Mouse (Mus musculus) kidney, embryonic 16.5 days (tissue): ENCODE results near the gene Aes. TPM values are rescaled to one million over a fixed set of nuclear protein-coding genes. Genes with fewer than 3 reads are reported as not detected.

Source experiments
- ATAC-seq: fragments of 200-750 bp; cut with Nextera tagmentation; 2 replicates; pipeline ENCODE4 v1.8.0; 2017; ENCODE audit warnings: moderate TSS enrichment; ENCODE audit not compliant: low FRiP score, low TSS enrichment
- H3K27ac ChIP-seq: fragments of 300-500 bp; sonication (generic); 2 replicates; pipeline ENCODE4 v1.5.1; 2014; ENCODE audit warnings: low read length
- H3K27me3 ChIP-seq: fragments of 300-500 bp; sonication (generic); 2 replicates; pipeline ENCODE4 v1.6.1; 2014; ENCODE audit warnings: low read length, control low read depth, mixed read lengths; ENCODE audit not compliant: insufficient read depth
- H3K36me3 ChIP-seq: fragments of 300-500 bp; sonication (generic); 2 replicates; pipeline ENCODE4 v1.6.1; 2014; ENCODE audit warnings: low read length, control low read depth, mixed read lengths; ENCODE audit not compliant: insufficient read depth
- H3K4me1 ChIP-seq: fragments of 300-500 bp; sonication (generic); 2 replicates; pipeline ENCODE4 v1.6.1; 2014; ENCODE audit warnings: low read length, control low read depth, mixed read lengths; ENCODE audit not compliant: insufficient read depth
- H3K4me2 ChIP-seq: fragments of 300-500 bp; sonication (generic); replicated peaks from 2 replicates; pipeline ENCODE4 v1.6.1; 2014; ENCODE audit warnings: low read depth, low read length
- H3K4me3 ChIP-seq: fragments of 300-500 bp; sonication (generic); 2 replicates; pipeline ENCODE4 v1.5.1; 2014; ENCODE audit warnings: mild to moderate bottlenecking, low read length
- H3K9ac ChIP-seq: fragments of 300-500 bp; sonication (generic); replicated peaks from 2 replicates; pipeline ENCODE4 v1.6.1; 2014; ENCODE audit warnings: low read length
- H3K9me3 ChIP-seq: fragments of 300-500 bp; sonication (generic); 2 replicates; pipeline ENCODE4 v1.6.1; 2016; ENCODE audit warnings: low read length, control low read depth
- WGBS: fragments of 180-500 bp; shearing (Covaris S2); extraction: QIAGEN DNeasy Blood & Tissue Kit; methylation state at CpG from one replicate; pipeline ENCODE4 v1.1.7; 2014; 5-methylcytosine and 5-hydroxymethylcytosine counted together
- polyA plus RNA-seq: library from polyadenylated mRNA; unstranded; fragments of >200 nt; fragmentation: Nextera tagmentation; extraction: Ambion mirVana; gene quantifications from 2 replicates; pipeline ENCODE4 v1.2.1, GENCODE M21; 2015

The Aes gene
- polyA plus RNA-seq, 1 experiment from 2014 or later = 487 TPM

GRCm38 (mm10) chr10:81542727-81543460 lies 16.4 kb upstream of the Aes start:
- Histone ChIP-seq H3K9me3 (no peaks in the 10 kb centered on the region), H3K27ac (no peak overlapping the region)
- 68% methylated on average over 7 of the region's 7 CpGs for WGBS

GRCm38 (mm10) chr10:81543633-81544032 lies 15.7 kb upstream of the Aes start:
- Histone ChIP-seq H3K9ac (peak overlapping the region; percentile 92), H3K9me3 (no peaks in the 10 kb centered on the region), H3K4me1 (peaks cover 32% of the 10 kb centered on the region), H3K4me2 (peak overlapping the region; percentile 87), H3K36me3 (no peaks in the 10 kb centered on the region), H3K4me3 (peak overlapping the region; percentile 70), H3K27me3 (no peaks in the 10 kb centered on the region), H3K27ac (no peak overlapping the region)
- ATAC-seq = no peak
- 78% methylated on average over 1 of the region's 1 CpGs for WGBS

More at GRCm38 (mm10) chr10:81542727-81543460, 16.4 kb upstream of the Aes start:
- Histone ChIP-seq H3K9ac (peak overlapping the region; percentile 92), H3K27me3 (no peaks in the 10 kb centered on the region), H3K4me3 (peak overlapping the region; percentile 70), H3K36me3 (no peaks in the 10 kb centered on the region), H3K4me2 (peak overlapping the region; percentile 87), H3K4me1 (peaks cover 32% of the 10 kb centered on the region)
- no peak for ATAC-seq

- Histone ChIP-seq H3K4me3 (peak overlapping the region; percentile 70), H3K4me2 (peak overlapping the region; percentile 87), H3K4me1 (peaks cover 32% of the 10 kb centered on the region), H3K27me3 (no peaks in the 10 kb centered on the region), H3K36me3 (no peaks in the 10 kb centered on the region), H3K9ac (peak overlapping the region; percentile 92), H3K27ac (peak overlapping the region; percentile 73; the same call in 1 of the 2 replicates), H3K9me3 (no peaks in the 10 kb centered on the region)
- under 1% methylated on average over 86 of the region's 93 CpGs for WGBS
- ATAC-seq = peak; percentile 52; the same call in 1 of the 2 replicates
Measured at GRCm38 (mm10) chr10:81544296-81545160, 14.8 kb upstream of the Aes start.

- Histone ChIP-seq H3K27me3 (no peaks in the 10 kb centered on the region), H3K4me1 (peaks cover 32% of the 10 kb centered on the region), H3K9me3 (no peaks in the 10 kb centered on the region), H3K27ac (peak within 1 kb of the TSS; percentile 92), H3K4me3 (peak within 1 kb of the TSS; percentile 70), H3K36me3 (no peaks in the 10 kb centered on the region), H3K4me2 (peak within 1 kb of the TSS; percentile 87), H3K9ac (peak within 1 kb of the TSS; percentile 92)
- ATAC-seq = peak; percentile 96
- WGBS = under 1% methylated on average over 53 of the region's 59 CpGs
Measured at GRCm38 (mm10) chr10:81545161-81545747, 14.0 kb upstream of the Aes start, which contains the start of gene Gna11. Gene Gna11, minus strand, starts transcription at chr10:81545190.

GRCm38 (mm10) chr10:81546332-81546731 lies 13.0 kb upstream of the Aes start:
- no peak overlapping the region for H3K4me2 ChIP-seq
- peak overlapping the region; percentile 31; the same call in 1 of the 2 replicates for H3K9ac ChIP-seq
- H3K27me3 ChIP-seq = no peaks in the 10 kb centered on the region
- no peak overlapping the region for H3K27ac ChIP-seq
- H3K4me1 ChIP-seq = peaks cover 34% of the 10 kb centered on the region
- no peaks in the 10 kb centered on the region for H3K36me3 ChIP-seq
- no peak overlapping the region for H3K4me3 ChIP-seq
- ATAC-seq = no peak
- H3K9me3 ChIP-seq = no peaks in the 10 kb centered on the region
- WGBS = 80% methylated on average over 5 of the region's 5 CpGs

GRCm38 (mm10) chr10:81546788-81547571 lies 12.3 kb upstream of the Aes start:
- no peaks in the 10 kb centered on the region for H3K36me3 ChIP-seq
- no peak for ATAC-seq
- H3K9ac ChIP-seq = peak overlapping the region; percentile 31; the same call in 1 of the 2 replicates
- H3K9me3 ChIP-seq = no peaks in the 10 kb centered on the region
- H3K4me2 ChIP-seq = no peak overlapping the region
- H3K4me1 ChIP-seq = peaks cover 34% of the 10 kb centered on the region
- H3K27me3 ChIP-seq = no peaks in the 10 kb centered on the region
- H3K4me3 ChIP-seq = no peak overlapping the region
- WGBS = 90% methylated on average over 13 of the region's 13 CpGs
- H3K27ac ChIP-seq = no peak overlapping the region

GRCm38 (mm10) chr10:81548944-81549343 lies 10.3 kb upstream of the Aes start:
- no peak for ATAC-seq
- no peaks in the 10 kb centered on the region for H3K36me3 ChIP-seq
- H3K9ac ChIP-seq = no peak overlapping the region
- no peak overlapping the region for H3K27ac ChIP-seq
- H3K4me2 ChIP-seq = no peak overlapping the region
- peaks cover 4% of the 10 kb centered on the region; the same call in 1 of the 2 replicates for H3K9me3 ChIP-seq
- 70% methylated on average over 5 of the region's 5 CpGs for WGBS
- H3K4me3 ChIP-seq = no peak overlapping the region
- H3K4me1 ChIP-seq = peaks cover 14% of the 10 kb centered on the region
- no peaks in the 10 kb centered on the region for H3K27me3 ChIP-seq

GRCm38 (mm10) chr10:81550257-81550656 lies 9.0 kb upstream of the Aes start:
- H3K4me1 ChIP-seq = peaks cover 11% of the 10 kb centered on the region
- 11% methylated on average over 7 of the region's 7 CpGs for WGBS
- H3K9me3 ChIP-seq = peaks cover 4% of the 10 kb centered on the region; the same call in 1 of the 2 replicates
- no peak overlapping the region for H3K4me2 ChIP-seq
- H3K27me3 ChIP-seq = no peaks in the 10 kb centered on the region
- H3K36me3 ChIP-seq = no peaks in the 10 kb centered on the region
- no peak overlapping the region for H3K4me3 ChIP-seq
- no peak for ATAC-seq
- H3K27ac ChIP-seq = no peak overlapping the region
- H3K9ac ChIP-seq = no peak overlapping the region

GRCm38 (mm10) chr10:81551597-81552102 lies 7.6 kb upstream of the Aes start:
- Histone ChIP-seq H3K4me1 (peaks cover 7% of the 10 kb centered on the region), H3K4me3 (no peak overlapping the region), H3K9ac (peak overlapping the region; percentile 44; the same call in 1 of the 2 replicates), H3K36me3 (no peaks in the 10 kb centered on the region), H3K27ac (peak overlapping the region; percentile 68; the same call in 1 of the 2 replicates), H3K27me3 (no peaks in the 10 kb centered on the region), H3K4me2 (no peak overlapping the region; the same call in 1 of the 2 replicates), H3K9me3 (peaks cover 4% of the 10 kb centered on the region; the same call in 1 of the 2 replicates)
- peak; percentile 91 for ATAC-seq
- 4% methylated on average over 12 of the region's 12 CpGs for WGBS
